Mouse (Mus musculus): Measurements from ENCODE around the gene Gm5426.

GRCm38 (mm10) chr10:96104624-96105023, 31.8 kb upstream of the Gm5426 start:
- TF ChIP-seq POLR2A (IDR thresholded peaks at IDR 0.05; ENCODE audit: control insufficient read depth, low read depth, low read length) (no peak), CTCF (IDR thresholded peaks at IDR 0.05; ENCODE audit: control insufficient read depth, insufficient read depth, insufficient replicate concordance, low read depth, low read length) (no peak)

All from testis, adult 2 months (tissue).